Mouse (Mus musculus) 3T3-L1 (cell line): ENCODE measurements around the gene Olfr1277.

Experiments
- DNase-seq: peaks from one replicate; pipeline ENCODE4 v3.0.0-alpha.2; 2015; ENCODE audit warnings: low read depth, low spot score

The Olfr1277 gene

GRCm38 (mm10) chr2:111274006-111274405 is at the start of gene Olfr1277:
Gene Olfr1277 (minus strand): TSS chr2:111274106.
- DNase-seq: no peak

DNA sequence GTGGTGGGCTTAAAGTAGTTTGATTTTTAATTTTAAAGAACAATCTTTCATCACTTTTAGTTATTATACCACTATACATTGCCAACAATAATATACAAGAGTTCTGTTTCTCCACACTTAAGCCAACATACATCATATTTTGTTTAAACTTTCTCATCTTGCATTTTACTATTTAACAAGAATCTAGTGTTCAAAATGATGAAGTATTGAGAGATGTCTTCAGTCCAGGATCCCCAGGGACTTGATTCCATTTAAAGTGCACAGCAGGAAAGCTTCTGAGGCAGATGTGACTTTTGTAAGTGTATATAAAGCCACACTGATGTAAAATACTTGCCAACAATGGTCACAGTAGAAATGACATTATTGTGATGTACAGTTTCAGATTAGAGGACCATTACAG is 39.8 kb upstream of the Olfr1277 start, which contains the start of gene Olfr1280:
Gene Olfr1280 (plus strand): TSS at position 301 of the 400 bp plus-strand sequence.
- DNase-seq: no peak

GRCm38 (mm10) chr2:111300374-111300773 is 26.5 kb upstream of the Olfr1277 start, which contains the start of gene Olfr1279:
Gene Olfr1279 (plus strand): TSS chr2:111300635.
- DNase-seq: no peak

DNA sequence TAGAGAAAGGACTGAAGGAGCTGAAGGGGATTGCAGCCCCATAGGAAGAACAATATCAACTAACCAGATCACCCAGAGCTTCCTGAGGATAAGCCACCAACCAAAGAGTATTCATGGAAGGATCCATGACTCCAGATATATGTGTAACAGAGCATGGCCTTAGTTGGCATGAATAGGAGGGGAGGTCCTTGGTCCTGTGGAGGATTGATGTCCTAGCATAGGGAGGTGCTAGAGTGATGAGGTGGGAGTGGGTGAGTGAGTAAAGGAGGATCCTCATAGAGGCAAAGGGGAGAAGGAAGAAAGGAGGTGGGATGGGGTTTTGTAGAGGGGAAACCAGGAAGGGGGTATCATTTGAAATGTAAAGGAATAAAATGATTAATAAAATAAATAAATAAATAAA is 24.6 kb upstream of the Olfr1277 start:
- no peak for DNase-seq

GRCm38 (mm10) chr2:111289836-111290235 is 15.9 kb upstream of the Olfr1277 start, which contains the start of gene Olfr1278:
Gene Olfr1278 (plus strand): TSS chr2:111290136.
- no peak for DNase-seq

- no peak for DNase-seq
These were observed 19.7 kb downstream of the Olfr1277 start, which contains the start of gene Olfr1276 for GRCm38 (mm10) chr2:111254216-111254615. Gene Olfr1276 (plus strand): TSS chr2:111254516.

GRCm38 (mm10) chr2:111235186-111235585 is 38.7 kb downstream of the Olfr1277 start, which contains the start of gene Olfr1275:
Gene Olfr1275 (minus strand): TSS chr2:111235286.
- no peak for DNase-seq

GRCm38 (mm10) chr2:111229502-111229901 is 44.4 kb downstream of the Olfr1277 start, which contains the start of gene 4930430A15Rik:
Gene 4930430A15Rik (minus strand): TSS chr2:111229602.
- DNase-seq: no peak
